Mouse (Mus musculus): ENCODE measurements around the gene Gm42791.

Gm42791 gene

DNA sequence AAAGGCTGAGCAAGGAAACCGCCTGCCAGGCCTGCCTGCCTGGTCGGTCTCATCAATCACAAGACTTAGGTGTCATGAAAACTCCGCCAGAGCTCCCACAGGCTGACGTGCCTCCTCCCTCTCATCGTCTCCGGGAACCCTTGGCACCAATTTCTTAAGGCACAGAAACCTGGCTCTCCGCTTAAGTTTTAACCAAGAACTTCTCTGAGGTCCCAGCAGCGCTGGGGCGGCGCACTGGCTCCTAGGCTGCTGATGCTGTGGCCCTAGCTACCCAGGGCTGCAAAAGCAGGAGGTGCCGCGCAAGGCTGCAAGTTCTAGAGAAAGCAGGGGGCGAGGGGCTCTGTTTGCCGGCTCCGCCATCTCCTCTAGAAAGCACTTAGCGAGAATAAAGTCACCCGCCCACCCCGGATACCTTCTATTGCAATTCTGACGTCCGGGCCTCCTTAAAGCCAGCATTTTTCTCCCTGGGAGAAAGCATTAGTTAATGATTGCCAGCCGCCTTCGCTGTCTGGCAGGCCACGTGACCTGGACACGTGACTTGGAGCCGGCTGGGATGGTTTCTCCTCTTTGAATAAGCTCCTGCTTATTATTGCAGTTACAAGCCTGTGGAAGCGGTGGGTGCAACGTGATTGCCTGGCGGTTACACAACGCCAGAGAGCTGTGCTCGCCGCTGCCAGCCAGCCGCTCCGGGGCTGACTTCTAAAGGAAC, at the start of gene Gm42791:
Gene Gm42791 (minus strand): TSS at position 442 of the 709 bp plus-strand sequence.
- peak; percentile 89 for DNase-seq (ENCODE audit: low read depth, low spot score)

- DNase-seq (ENCODE audit: low read depth, low spot score) = no peak
Measured at GRCm38 (mm10) chr5:149044067-149044466, 49.1 kb upstream of the Gm42791 start.

DNA sequence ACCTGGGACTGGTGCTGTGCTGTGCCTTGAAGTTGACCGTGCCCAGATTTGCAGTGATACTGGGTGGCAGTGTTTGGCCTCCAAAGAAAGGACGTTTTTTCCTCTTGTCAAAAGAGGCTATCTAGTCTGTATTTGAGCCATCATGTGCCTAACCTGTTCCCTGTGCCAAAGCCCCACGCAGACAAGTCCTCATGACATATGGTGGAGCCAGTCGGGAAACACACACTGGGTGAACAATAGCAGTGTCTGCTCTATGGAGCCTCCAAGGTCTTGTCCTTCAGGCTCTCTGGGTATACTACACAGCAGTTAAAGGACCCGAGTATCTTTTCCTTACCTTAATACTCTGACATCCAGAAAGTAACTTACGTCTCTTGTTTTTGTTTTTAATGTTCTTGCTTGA, 48.3 kb upstream of the Gm42791 start:
- DNase-seq (ENCODE audit: low read depth, low spot score) = no peak

DNA sequence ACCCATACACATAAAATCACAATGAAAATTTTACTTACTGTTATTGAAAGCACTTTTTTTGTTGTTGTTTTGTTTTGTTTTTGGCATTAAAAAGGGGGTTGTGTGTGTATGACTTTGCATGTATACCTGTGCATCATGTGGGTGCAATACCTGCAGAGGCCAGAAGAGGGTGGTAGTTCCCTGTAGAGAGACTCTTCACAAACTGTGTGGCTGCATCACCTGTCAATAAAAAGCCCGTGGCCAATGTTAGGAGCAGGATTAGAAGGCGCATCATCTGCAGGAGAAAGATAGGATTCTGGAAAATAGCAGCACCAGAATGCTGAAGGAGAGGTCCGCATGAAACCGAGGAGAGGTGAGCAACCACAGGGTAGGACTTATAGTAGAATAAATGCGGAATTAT, 44.9 kb upstream of the Gm42791 start:
- no peak for DNase-seq (ENCODE audit: low read depth, low spot score)

- no peak for DNase-seq (ENCODE audit: low read depth, low spot score)
Measured at GRCm38 (mm10) chr5:149037729-149038128, 42.8 kb upstream of the Gm42791 start.

DNA sequence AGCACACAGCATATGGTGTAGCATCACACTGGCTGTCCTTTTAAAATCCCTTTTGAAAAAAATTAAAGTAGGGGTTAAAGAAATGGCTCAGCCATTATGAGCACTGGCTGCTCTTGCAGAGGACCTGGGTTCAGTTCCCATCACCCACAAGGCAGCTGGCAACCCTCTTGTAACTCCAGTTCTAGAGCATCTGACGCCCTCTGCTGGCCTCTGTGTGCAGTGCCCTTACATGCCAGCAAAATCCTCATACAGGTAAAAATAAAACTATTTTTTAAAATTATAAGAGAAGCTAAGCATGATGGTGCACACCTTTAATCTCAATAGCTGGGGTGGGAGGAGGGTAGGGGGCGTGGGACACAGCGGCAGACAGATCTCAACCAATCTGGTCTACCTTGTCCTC, 42.0 kb upstream of the Gm42791 start:
- no peak for DNase-seq (ENCODE audit: low read depth, low spot score)

- DNase-seq (ENCODE audit: low read depth, low spot score) = no peak
Measured at GRCm38 (mm10) chr5:149032438-149032837, 37.5 kb upstream of the Gm42791 start.

GRCm38 (mm10) chr5:149031199-149031750, 36.3 kb upstream of the Gm42791 start:
- DNase-seq (ENCODE audit: low read depth, low spot score) = no peak

GRCm38 (mm10) chr5:149030103-149030502, 35.2 kb upstream of the Gm42791 start:
- DNase-seq (ENCODE audit: low read depth, low spot score) = no peak

DNA sequence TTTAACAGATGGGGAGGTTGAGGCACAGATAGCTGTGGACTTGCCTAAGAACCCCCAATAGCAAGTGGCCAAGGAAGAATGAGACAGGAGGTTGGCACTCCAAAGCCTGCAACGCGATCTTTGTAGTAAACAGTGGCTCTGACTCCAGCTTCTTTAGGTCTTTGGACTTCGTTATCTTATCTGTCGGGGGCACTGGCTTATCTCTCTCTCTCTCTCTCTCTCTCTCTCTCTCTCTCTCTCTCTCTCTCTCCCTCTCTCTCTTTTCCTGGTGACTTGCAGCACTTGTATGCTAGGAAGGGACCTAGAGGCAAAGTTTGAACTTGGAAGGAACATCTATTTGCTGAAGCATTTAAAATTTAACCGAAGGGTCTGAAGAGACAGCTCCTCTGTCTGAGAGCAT, 33.4 kb upstream of the Gm42791 start:
- DNase-seq (ENCODE audit: low read depth, low spot score) = no peak

DNA sequence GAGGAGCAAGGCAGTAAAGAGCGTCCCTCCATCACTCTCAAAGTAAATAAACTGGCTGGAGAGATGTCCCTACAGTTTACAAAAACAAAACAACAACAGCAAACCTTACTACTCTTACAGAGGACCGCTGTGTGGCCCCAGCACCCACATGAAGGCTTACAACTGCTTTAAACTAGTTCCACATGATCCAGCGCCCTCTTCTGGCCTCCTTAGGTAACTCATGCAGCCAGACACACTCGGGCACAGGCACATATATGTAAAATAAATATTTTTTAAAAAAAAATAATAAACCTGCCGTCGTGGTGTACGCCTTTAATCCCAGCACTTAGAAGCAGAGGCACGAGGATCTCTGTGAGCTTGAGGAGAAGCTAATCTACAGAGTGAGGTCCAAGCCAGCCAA, 32.4 kb upstream of the Gm42791 start:
- DNase-seq (ENCODE audit: low read depth, low spot score) = no peak

- DNase-seq (ENCODE audit: low read depth, low spot score) = no peak
Measured at GRCm38 (mm10) chr5:149021120-149021519, 26.2 kb upstream of the Gm42791 start.

- no peak for DNase-seq (ENCODE audit: low read depth, low spot score)
Measured at GRCm38 (mm10) chr5:149020681-149021062, 25.7 kb upstream of the Gm42791 start.

DNA sequence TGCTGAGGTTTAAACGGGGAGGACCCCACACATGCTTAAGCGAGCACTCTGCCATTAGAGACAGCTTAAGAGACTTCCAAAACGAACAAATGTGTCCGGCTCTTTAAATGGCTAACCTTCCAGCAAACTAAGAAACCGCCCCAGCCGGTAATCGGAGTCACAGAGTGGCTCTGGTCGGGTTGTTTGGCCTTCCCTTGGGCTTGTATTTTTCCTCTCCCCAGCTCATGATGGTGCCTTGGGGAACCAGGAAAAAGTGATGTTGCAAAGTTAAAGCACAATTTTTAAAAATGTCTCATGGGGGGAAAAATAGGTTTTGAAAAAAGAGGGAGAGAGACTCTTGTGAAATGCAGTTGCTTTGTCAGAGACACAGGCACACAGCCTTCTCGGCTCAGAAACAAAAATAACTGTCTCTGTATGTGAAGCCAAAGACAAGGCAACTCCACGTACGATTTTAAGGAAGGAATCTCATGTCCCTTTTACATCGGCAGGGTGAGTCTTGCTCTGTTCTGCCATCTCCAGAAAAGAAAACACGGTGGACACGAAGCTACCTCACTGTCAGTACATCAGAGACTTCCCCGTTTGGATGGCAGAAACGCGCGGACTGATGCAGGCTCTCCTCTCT, 25.2 kb upstream of the Gm42791 start:
- DNase-seq (ENCODE audit: low read depth, low spot score) = no peak

DNA sequence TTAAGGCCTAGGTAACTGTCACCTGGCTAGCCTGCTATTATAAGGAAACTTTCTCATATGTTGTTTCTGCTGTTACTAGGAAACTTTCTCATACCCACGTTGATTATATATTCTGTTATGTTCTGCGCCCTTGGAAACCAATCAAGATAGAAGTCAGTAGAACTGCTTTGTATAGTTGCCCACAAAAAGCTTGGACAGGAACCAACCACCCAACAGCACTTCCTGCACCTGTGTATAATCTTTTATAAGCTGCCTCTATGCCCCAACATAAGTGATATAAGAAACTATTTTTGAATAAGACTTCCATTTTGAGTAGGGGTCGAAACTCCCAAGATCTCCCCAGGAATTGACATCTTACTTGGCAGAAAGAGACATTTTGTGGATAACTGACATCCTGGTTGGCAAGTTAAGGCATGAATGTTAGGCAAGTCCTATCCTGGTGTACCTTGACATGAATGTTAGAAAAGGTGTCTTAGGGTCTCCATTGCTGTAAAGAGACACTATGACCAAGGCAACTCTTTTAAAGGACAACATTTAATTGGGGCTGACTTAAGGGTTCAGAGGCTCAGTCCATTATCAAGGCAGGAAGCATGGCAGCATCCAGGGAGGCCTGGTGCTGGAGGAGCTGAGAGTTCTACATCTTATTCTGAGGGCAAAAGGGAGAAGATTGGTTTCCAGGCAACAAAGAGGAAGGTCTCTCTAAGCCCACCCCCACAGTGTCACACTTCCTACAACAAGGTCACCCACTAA, 22.9 kb upstream of the Gm42791 start:
- no peak for DNase-seq (ENCODE audit: low read depth, low spot score)

DNA sequence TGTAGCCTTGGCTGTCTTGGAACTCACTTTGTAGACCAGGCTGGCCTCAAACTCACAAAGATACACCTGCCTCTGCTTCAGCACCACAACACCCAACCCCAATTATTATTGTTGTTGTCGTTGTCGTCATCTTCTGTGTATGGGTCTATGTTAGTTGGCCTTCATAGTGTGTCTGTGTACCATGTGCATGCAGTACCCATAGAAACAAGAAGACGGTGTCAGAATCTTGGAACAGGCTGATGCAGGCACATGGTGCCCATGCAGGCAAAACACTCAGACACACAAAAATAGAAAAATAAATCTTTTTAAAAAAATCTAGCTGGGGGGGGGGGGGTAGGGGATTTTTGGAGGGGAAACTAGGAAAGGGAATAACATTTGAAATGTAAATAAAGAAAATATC, 22.2 kb upstream of the Gm42791 start:
- DNase-seq (ENCODE audit: low read depth, low spot score) = no peak

DNA sequence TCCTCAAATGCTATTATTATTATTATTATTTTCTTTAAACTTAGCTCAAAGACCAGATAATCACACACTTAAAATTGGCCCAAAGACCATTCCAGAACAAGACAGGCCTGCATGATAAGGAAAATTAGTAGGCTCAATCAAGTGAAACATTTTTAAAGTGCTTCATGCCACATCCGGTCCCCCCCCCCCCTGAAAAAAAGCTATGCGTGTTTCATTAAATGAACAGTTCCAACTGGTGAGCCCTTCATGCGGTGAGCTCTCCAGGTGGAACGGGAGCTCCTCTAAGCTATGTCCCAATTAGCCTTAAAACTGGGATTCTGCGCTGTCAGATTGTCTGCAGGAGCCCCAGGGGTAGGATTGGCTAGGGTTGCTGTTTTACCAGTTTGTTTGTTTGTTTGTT, 21.3 kb upstream of the Gm42791 start:
- no peak for DNase-seq (ENCODE audit: low read depth, low spot score)

DNA sequence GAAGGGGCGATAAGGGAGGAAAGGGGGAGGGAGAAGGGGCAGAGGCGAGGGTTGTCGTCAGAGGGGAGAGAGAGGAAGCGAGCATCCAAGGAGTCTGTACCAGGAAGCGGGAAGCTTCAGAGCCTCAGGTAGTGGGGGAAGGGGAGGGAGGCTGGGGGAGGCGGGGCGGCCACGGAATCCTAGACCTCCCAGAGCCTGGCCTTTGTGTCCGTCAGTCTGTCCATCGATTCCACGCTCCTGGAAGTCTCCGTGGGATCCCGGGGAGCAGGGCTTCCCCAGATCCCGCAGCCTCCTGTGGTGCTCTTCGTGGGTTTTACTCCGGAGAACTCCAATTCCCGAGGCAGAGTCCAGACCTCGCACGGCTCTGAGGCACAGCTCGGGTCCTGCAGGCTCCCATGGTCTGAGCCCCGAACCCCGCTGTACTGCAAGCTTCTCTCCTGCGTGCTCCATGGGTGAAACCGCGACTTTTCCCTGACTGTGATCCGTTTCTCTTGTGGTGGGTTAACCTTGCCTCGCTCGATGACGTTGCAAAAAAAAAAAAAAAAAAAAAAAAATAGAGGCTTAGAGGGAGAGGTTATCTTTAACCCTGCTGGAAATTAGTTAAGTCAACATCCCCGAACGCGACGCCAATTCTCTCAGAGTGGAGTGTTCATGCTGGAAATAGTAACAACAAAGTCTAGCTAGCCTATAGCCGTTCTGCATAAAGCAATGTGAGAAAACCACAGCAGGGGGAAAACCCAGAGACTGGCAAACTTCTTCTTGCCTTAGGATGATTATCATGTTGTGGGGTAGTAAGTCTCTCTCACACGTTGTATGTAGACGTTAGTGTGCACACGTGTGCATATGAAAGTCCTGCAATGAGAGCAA, 20.6 kb upstream of the Gm42791 start:
- DNase-seq (ENCODE audit: low read depth, low spot score) = peak; percentile 43

GRCm38 (mm10) chr5:149014600-149015268, 19.8 kb upstream of the Gm42791 start:
- DNase-seq (ENCODE audit: low read depth, low spot score) = no peak

DNA sequence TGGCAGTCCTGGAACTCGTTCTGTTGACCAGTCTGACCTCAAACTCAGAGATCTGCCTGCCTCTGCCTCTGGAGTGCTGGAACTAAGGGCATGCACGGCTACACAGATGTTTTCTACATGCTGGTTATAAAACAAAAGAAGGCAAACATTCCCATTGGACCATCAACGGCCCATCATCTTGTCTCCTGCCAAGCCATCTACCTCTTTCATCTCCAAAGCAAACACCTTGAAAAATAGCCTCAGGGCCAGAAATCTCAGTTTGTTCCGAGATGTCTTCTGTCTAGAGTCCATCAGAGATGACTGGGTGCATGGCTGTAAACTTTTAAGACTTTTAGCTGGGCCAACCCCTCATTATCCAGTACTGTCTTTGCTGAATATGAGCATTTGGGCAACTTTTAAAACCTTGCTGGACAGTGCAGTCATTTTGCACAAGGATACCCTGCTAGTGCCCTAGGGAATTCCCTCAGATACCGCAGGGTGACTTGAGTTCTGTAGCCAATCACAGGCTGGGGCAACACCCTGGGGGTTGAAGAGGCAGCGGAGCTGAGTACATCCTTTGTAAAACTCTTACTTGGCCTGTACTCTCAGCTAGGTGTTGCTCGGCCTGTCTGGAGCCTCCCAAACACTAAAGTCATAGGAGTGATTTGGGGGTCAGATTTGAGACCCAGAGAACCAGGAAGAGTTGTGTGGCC, 19.0 kb upstream of the Gm42791 start:
- DNase-seq (ENCODE audit: low read depth, low spot score) = no peak

All from mesoderm, embryonic 11.5 days (tissue).